Mouse (Mus musculus) left cerebral cortex, adult 18-20 months (tissue): ENCODE measurements at regions not wholly inside any gene's neighbourhood (a gene's known extent, or its start where the extent isn't known, plus 50 kb on each side); places are given as distances from the start of the nearest gene placed in this dataset.

Source experiments
- DNase-seq, 2 experiments: peaks; one replicate each; pipeline ENCODE4 v3.0.0; 2021 to 2022; ENCODE audit warnings: low spot score in 2 of 2, mixed read lengths in 1 of 2

DNA sequence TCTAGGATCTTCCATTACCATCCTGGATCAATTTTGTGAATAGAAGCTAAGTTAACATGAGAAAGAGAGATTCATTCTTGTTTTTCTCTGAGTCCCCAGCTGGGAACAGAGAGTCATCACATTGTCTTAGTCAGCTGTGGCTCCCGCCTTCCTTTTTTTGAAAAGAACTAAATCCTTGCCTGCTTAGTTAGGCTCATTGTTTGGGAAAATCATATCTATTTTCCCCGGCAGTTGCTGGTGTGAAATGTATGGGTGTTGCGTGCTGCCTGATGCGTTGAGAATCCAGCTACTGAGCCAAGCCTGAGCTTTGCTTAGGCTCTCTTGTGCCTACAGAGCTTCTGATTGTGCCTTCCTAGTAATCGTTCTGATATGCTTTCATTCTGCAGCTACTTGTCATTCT, 66.3 kb downstream of the Fam50b start:
- peak in 1 of 2 experiments; percentile 4 for DNase-seq

DNA sequence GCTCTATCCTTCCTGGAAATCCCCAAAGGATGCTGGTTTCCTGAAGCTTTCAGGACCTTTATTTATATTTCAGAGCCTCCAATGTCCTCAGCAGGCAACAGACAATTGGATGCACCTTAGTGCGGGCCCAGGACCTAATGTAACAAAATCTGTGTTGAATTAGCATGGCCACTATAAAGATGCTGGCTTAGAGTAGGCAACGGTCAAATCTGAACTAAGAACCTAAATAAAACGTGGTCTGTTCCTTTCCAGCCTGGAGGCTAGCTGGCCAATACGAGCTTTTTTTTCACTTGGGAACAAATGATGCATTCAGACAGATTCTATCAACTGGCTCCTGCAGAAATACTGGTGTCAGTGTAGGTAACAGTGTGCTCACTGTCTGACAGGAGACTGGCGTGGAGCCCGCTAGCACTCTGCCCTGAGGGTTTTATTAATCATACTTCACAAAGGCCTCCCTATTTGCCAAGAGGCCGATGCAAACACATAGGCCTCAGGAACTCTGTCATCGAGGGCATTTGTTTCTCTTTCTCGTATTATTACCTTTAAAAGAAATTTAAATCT, 68.5 kb upstream of the Prpf4b start:
- DNase-seq = no peak

DNA sequence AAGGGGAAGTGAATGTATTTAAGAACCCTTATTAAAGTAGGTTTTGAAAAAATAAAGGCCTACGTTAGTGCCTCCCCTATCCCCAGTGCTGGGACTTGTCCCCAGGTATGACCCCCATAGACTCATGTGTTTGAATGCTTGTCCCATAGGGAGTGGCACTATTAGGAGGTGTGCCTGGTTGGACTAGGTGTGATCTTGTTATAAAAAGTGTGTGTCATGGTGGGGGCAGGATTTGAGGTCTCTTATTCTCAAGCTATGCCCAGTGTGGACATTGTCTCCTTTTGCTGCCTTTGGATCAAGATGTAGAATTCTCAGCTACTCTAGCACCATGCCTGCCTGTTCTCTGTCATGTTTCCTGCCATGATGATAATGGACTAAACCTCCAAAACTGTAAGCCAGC, 65.6 kb upstream of the Prpf4b start:
- DNase-seq = no peak

DNA sequence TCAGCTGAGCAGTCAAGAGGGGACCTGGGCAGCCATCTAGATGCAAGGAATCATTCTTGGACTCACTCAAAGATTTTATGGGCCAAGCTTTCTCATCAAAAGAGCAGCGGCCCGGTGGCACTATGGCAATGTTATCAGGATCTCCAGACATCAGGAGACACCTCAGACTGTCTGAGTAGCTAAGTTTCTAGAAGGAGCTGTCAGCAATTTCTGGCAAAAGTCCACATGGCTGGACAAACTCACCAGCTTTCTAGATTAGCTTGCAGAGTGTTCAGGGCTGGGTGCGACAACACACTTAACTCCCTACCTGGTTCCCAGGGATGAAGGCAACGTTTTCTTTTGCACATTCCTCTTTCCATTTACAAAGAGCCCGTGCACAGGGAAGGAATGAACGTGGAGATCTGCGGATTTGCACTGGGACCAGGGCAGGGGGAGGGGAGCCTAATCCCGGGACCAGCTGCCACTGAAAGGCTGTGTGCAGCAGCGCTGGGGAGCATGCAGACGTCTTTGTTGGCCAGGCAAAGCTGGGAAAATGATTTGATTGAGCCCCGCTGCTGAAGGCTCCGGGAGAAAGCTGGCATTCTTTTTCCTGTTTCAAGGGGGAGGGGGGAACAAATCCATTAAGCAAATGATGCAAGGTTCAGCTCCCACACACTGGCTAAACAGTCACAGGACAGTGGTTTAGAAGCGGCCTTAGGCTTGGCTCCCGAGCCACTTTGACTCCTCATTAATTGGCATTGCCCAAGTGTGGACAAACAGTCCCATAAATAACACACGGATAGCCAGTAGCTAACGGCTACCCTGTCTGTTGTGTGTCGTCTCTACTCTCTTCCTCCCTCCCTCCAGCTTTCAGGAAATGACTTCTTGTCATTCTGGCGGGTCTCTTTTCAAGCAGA, 60.7 kb upstream of the Prpf4b start:
- DNase-seq = peak in 1 of 2 experiments; percentile 11

DNA sequence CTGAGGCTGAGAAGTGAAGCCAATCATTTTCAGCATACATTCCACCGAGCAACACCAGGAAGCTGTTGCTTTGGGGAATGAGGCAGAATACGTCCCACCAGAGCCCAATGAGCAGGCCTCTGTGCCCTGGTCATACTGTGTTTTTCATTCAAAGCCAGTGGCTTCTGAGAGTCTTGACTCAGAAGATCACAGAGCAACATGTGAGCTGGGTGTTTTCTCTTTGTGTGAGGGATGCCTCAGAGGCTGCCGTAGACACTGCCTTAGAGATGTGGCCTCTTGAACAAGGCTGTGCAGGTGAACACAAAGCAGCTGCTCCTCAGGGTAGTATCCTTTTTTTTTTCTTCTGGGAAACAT, 60.1 kb upstream of the Prpf4b start:
- DNase-seq = no peak

DNA sequence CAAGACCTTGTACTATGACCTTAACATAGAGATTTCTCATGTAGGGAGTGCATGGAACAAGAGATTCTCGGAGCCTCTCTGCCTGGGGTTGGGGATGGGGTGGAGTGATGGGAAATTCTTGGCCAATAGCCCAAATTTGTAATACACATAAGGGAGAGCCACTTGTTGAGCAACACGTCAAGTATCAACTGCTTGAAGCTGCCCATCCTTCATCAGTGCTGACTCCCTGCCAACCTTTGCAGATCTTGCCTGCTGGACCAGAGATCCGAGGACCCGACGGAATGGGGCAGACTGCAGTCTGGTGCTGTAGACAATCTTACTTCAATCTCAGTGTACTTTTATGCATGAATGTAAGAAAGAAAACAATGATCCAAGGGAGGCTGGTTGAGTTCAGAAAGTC, 56.9 kb upstream of the Prpf4b start:
- no peak for DNase-seq

DNA sequence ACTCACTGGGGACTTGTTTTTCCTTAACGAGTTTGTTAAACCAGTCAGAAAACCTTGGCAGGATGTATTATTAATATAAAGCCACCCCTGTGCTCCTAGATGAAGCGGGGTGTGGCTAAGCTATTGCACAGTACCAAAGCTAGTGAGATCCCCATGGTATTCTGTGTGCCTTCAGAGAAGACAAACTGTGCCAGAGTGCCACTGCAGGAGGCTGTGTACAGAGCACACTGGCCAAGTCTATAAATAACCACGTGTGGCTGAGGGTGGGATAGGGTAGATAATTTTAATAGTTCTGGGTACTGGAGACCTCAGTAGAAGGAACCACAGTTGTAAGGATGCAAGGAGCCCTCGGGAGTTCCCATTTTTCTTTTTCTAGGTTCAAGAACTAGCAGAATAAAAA, 54.7 kb upstream of the Prpf4b start:
- no peak for DNase-seq

DNA sequence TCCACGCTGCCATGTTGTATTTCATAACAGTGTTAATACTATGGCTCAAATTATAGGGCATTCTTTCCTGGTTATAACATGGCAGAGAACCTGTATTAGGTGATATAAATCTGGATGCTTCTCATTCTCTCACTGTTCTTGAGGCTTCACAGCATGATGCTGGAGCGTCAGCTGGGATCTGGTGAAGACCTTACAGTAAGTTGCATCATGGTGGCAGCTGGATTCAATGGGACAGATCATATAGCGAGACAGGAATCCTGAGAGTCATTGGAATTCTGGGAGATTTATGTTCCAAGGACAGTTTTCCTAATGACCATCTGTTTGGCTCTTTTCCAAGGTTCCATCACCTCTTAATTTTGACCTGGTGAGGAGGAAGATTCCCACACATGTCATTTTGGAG, 53.2 kb upstream of the Prpf4b start:
- DNase-seq = no peak

DNA sequence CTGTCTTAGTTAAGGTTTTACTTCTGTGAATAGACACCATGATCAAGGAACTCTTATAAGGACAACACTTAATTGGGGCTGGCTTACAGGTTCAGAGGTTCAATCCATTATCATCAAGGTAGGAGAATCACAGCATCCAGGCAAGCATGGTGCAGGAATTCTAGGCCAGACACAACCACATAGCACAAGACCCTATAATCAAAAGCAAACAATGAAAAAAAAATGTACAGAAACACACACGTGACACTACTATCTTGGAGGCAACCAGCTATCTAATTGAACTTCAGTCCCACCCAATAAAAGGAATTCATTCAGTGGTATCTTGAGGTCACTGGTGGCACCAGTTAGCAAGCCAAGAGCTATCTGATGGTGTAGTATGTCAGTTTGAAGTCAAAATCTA, 50.9 kb upstream of the Prpf4b start:
- DNase-seq = no peak
